Mouse (Mus musculus) limb, embryonic 14.5 days (tissue): ENCODE data around the gene Zfp57. TPM values are rescaled to one million over a fixed set of nuclear protein-coding genes. Genes with fewer than 3 reads are reported as not detected.

Experiments
- ATAC-seq: fragments of 200-750 bp; cut with Nextera tagmentation; 2 replicates; pipeline ENCODE4 v1.8.0; 2017; ENCODE audit warnings: low read depth, moderate number of reproducible peaks, moderate TSS enrichment; ENCODE audit not compliant: low FRiP score
- DNase-seq: peaks from one replicate; pipeline ENCODE4 v3.0.0-alpha.2; 2015; ENCODE audit warnings: low spot score
- H3K27ac ChIP-seq: fragments of 300-500 bp; sonication (generic); replicated peaks from 2 replicates; pipeline ENCODE4 v1.5.1; 2014; ENCODE audit warnings: low read depth, mild to moderate bottlenecking, low read length, moderate library complexity, mixed read lengths
- H3K27me3 ChIP-seq: fragments of 300-500 bp; sonication (generic); 2 replicates; pipeline ENCODE4 v1.6.1; 2014; ENCODE audit warnings: low read length, mixed read lengths; ENCODE audit not compliant: control insufficient read depth, insufficient read depth
- H3K36me3 ChIP-seq: fragments of 300-500 bp; sonication (generic); 2 replicates; pipeline ENCODE4 v1.6.1; 2014; ENCODE audit warnings: mild to moderate bottlenecking, low read length, moderate library complexity, mixed read lengths; ENCODE audit not compliant: control insufficient read depth, insufficient read depth
- H3K4me1 ChIP-seq: fragments of 300-500 bp; sonication (generic); 2 replicates; pipeline ENCODE4 v1.6.1; 2014; ENCODE audit warnings: antibody characterized with exemption, low read length, mixed read lengths; ENCODE audit not compliant: control insufficient read depth, insufficient read depth
- H3K4me2 ChIP-seq: fragments of 300-500 bp; sonication (generic); replicated peaks from 2 replicates; pipeline ENCODE4 v1.6.1; 2014; ENCODE audit warnings: low read depth, mild to moderate bottlenecking, low read length, moderate library complexity; ENCODE audit not compliant: severe bottlenecking
- H3K4me3 ChIP-seq: fragments of 300-500 bp; sonication (generic); replicated peaks from 2 replicates; pipeline ENCODE4 v1.5.1; 2014; ENCODE audit warnings: low read length
- H3K9ac ChIP-seq: fragments of 300-500 bp; sonication (generic); 2 replicates; pipeline ENCODE4 v1.6.1; 2014; ENCODE audit warnings: mild to moderate bottlenecking, low read depth, low read length, moderate library complexity; ENCODE audit not compliant: severe bottlenecking
- H3K9me3 ChIP-seq: fragments of 300-500 bp; sonication (generic); 2 replicates; pipeline ENCODE4 v1.6.1; 2016; ENCODE audit warnings: low read length; ENCODE audit not compliant: control insufficient read depth
- POLR2A ChIP-seq: fragments of 200-500 bp; IDR thresholded peaks from 2 replicates; pipeline ENCODE4 v1.8.0; 2012; ENCODE audit warnings: inconsistent platforms, mild to moderate bottlenecking, moderate library complexity, borderline replicate concordance; ENCODE audit not compliant: insufficient read depth, insufficient read length; ENCODE audit errors: extremely low read depth
- WGBS: fragments of 180-500 bp; shearing (Covaris S2); extraction: QIAGEN DNeasy Blood & Tissue Kit; methylation state at CpG from one replicate; pipeline ENCODE4 v1.1.7; 2014; 5-methylcytosine and 5-hydroxymethylcytosine counted together
- polyA plus RNA-seq, 2 experiments: library from polyadenylated mRNA; depleted of rRNA in 1 of 2; stranded (reverse) in 1 of 2; unstranded in 1 of 2; fragments of >200 nt; fragmentation: Nextera tagmentation in 1 of 2; extraction: Ambion mirVana in 1 of 2; gene quantifications; 2 replicates each; pipeline versions ENCODE4 v1.2.1 to v1.2.3; 2012 to 2014

Gene Zfp57
- polyA plus RNA-seq, 2 experiments: 86.1 to 149 TPM

DNA sequence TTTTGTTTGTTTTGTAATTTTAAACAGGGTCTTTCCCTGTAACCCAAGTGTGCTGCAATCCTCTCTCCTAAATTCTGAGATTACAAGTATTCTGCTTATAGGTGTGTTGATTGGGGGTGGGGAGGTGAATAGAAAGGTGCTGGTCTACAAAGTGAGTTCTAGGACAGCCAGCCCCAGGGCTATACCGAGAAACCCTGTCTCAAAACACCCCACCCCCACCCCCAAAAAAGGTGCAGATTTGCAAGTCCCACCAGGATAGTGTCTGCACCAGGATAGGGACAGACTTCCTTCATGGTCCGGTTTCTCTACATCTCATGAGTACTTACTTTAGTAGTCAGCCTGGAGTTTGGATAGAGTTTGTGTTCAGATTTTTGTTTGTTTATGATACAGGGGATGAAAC is 2.5 kb upstream of the Zfp57 start:
- Histone ChIP-seq H3K36me3 (no peaks in the 10 kb centered on the region), H3K9ac (no peak overlapping the region), H3K4me1 (peaks cover 5% of the 10 kb centered on the region), H3K9me3 (no peaks in the 10 kb centered on the region), H3K27me3 (no peaks in the 10 kb centered on the region), H3K4me2 (no peak overlapping the region), H3K4me3 (no peak overlapping the region), H3K27ac (no peak overlapping the region)
- DNase-seq (no peak), ATAC-seq (no peak)
- no peak for TF ChIP-seq POLR2A
- WGBS: 40% methylated on average over 2 of the region's 2 CpGs

DNA sequence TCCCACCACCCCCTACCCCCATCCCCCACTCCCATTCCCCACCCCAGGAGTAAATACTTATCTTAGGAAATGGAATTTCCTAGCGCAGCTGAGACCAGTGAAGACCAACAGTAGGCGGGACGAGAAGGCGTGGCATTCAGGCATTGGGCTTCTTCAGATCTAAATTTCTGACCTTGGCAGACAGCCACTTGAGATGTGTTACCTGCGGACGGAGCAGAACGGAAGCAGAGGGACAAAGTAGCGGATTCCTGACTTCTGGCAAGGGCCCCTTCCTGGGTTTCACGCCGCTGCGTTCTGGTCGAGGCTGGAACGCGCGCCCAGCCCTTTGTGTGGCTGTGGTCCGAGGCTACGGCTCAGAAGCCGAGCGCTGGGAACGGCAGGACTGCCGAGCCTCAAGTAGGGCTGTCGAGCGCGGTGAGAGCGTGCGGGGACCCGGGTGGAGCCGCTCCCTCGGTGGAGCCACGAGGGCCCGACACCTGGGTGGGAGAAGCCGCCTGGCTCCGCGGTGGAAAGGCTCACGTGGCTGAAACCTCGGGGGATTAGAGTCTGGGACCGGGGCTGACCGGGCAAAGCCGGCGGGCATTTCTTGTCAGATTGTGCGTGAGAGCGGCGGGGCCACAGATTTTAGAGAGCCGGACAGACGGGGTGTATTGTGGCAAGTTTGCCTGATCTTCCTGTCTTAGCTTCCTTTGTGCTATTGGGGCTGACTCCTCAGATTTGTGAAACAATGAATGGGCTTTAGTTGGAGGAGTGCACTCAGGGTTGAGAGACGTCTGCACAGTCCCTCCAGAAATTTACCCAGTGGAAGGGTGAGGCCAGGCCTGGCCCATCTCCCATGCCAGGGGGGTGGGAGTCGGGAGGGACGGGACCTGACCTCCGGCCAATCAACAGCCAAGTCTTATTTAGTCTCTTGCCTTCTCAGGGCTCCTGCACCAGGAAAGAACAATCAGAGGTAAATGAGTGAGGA is 1.7 kb downstream of the Zfp57 start:
- Histone ChIP-seq H3K27ac (peak overlapping the region; percentile 94), H3K27me3 (no peaks in the 10 kb centered on the region), H3K36me3 (peaks cover 24% of the 10 kb centered on the region), H3K9ac (peak overlapping the region; percentile 96), H3K4me2 (peak overlapping the region; percentile 72), H3K4me3 (peak overlapping the region; percentile 79), H3K4me1 (peaks cover 9% of the 10 kb centered on the region), H3K9me3 (no peaks in the 10 kb centered on the region)
- TF ChIP-seq POLR2A: peak; percentile 53; the same call in 1 of the 2 replicates
- peak; percentile 91 for DNase-seq
- WGBS: under 1% methylated on average over 47 of the region's 49 CpGs
- peak; percentile 90 for ATAC-seq

DNA sequence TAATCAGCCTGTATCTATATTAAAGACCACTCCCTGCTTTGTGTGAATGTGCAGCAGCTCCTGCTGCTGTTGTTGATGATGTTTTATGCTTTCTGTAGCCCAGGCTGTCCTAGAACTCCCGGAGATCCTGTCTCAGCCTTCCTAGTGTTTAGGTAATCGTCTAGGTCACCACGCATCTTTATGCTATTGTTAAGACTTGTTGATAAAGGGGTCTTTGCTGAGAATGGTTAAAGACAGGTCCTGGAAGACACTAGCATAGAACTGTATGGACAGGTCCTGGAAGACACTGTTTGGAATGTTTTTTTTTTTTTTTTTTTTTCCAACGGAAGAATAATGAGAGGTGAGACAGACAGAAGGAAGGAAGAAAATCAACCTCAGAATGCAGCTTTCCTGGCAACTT is 2.4 kb downstream of the Zfp57 start:
- peak overlapping the region; percentile 96 for H3K9ac ChIP-seq
- peak overlapping the region; percentile 79 for H3K4me3 ChIP-seq
- peaks cover 32% of the 10 kb centered on the region for H3K36me3 ChIP-seq
- TF ChIP-seq POLR2A: no peak
- DNase-seq: no peak
- no peaks in the 10 kb centered on the region for H3K27me3 ChIP-seq
- no peaks in the 10 kb centered on the region for H3K9me3 ChIP-seq
- 51% methylated on average over 4 of the region's 4 CpGs for WGBS
- ATAC-seq: no peak
- 0 out of 2 replicates have a peak overlapping the region, but pooled peaks have one; percentile 94 for H3K27ac ChIP-seq
- peaks cover 9% of the 10 kb centered on the region for H3K4me1 ChIP-seq
- peak overlapping the region; percentile 72 for H3K4me2 ChIP-seq

DNA sequence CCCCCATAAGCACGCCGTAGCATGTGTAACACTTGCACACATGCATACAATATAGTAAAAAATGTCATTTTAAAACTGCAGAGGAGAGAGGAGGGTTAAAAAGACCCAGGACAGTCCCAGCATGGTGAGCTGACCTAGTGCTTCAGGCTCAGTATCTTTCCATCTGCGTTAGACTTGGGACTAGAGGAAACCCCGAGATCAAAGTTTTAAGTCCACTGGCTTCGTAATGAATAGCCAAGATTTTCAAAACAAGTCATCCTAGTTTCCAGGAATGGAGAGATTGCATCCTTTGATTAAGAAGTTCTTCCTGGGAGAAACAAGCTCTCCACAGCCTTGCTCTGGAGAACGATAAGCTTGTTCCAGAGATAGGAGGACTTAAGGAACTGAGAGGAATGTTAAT is 7.2 kb downstream of the Zfp57 start:
- Histone ChIP-seq H3K9me3 (no peaks in the 10 kb centered on the region), H3K4me1 (peaks cover 7% of the 10 kb centered on the region), H3K9ac (no peak overlapping the region), H3K4me2 (no peak overlapping the region), H3K4me3 (no peak overlapping the region), H3K36me3 (peaks cover 56% of the 10 kb centered on the region), H3K27me3 (no peaks in the 10 kb centered on the region), H3K27ac (no peak overlapping the region)
- DNase-seq (no peak), ATAC-seq (no peak)
- WGBS: 88% methylated on average over 6 of the region's 6 CpGs
- TF ChIP-seq POLR2A: no peak

DNA sequence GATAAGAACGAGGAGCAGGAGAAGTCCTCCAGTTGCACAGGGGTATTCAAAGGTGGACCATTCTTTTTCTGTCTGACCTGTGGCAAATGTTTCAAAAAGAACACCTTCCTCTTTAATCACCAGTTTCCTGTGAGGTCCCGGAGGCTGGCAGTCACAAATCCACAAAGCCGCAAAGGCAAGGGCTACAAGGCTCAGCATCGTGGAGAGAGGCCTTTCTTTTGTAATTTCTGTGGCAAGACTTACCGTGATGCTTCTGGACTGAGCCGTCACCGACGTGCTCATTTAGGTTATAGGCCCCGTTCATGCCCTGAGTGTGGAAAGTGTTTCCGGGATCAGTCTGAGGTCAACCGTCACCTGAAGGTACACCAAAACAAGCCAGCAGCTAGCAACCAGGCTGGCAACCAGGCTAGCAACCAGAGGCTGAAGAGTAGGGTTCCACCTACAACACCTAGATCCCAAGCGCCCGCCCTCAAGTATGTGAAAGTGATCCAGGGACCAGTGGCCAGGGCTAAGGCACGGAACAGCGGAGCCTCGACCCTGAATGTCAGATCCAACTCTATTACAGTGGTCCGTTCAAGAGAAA is 8.6 kb downstream of the Zfp57 start:
- no peak overlapping the region for H3K9ac ChIP-seq
- H3K9me3 ChIP-seq: no peaks in the 10 kb centered on the region
- H3K36me3 ChIP-seq: peaks cover 55% of the 10 kb centered on the region
- no peak overlapping the region for H3K27ac ChIP-seq
- no peak overlapping the region for H3K4me3 ChIP-seq
- no peak overlapping the region for H3K4me2 ChIP-seq
- DNase-seq (no peak), ATAC-seq (no peak)
- H3K27me3 ChIP-seq: no peaks in the 10 kb centered on the region
- no peak for TF ChIP-seq POLR2A
- whole genome bisulfite sequencing: 91% methylated on average over 17 of the region's 17 CpGs
- H3K4me1 ChIP-seq: no peaks in the 10 kb centered on the region
